Mouse (Mus musculus) thymus, postnatal 0 days (tissue): ENCODE measurements around the gene Trim8. TPM values are rescaled to one million over a fixed set of nuclear protein-coding genes. Genes with fewer than 3 reads are reported as not detected.

Source experiments
- DNase-seq: peaks from one replicate; pipeline ENCODE4 v3.0.0-alpha.2; 2015; ENCODE audit warnings: low spot score
- polyA plus RNA-seq: library from polyadenylated mRNA; unstranded; fragments of >200 nt; fragmentation: Nextera tagmentation; extraction: Ambion mirVana; gene quantifications from 2 replicates; pipeline ENCODE4 v1.2.1, GENCODE M21; 2015

The Trim8 gene
- 20.4 and 23.6 TPM in 2 replicates for polyA plus RNA-seq

GRCm38 (mm10) chr19:46501401-46502068 lies at the start of gene Trim8:
Trim8 (plus strand) TSS chr19:46501702.
- peak; percentile 42 for DNase-seq

- peak; percentile 75 for DNase-seq
Measured at GRCm38 (mm10) chr19:46452052-46452827, 49.3 kb upstream of the Trim8 start.

GRCm38 (mm10) chr19:46452916-46453315 lies 48.6 kb upstream of the Trim8 start:
- DNase-seq = no peak

- DNase-seq = peak; percentile 15
Measured at GRCm38 (mm10) chr19:46454126-46454880, 47.2 kb upstream of the Trim8 start.

GRCm38 (mm10) chr19:46455032-46455431 lies 46.5 kb upstream of the Trim8 start:
- no peak for DNase-seq

- DNase-seq = no peak
Measured at GRCm38 (mm10) chr19:46455556-46455955, 45.9 kb upstream of the Trim8 start.

GRCm38 (mm10) chr19:46456018-46456735 lies 45.3 kb upstream of the Trim8 start:
- no peak for DNase-seq

GRCm38 (mm10) chr19:46457798-46458197 lies 43.7 kb upstream of the Trim8 start:
- no peak for DNase-seq

DNA sequence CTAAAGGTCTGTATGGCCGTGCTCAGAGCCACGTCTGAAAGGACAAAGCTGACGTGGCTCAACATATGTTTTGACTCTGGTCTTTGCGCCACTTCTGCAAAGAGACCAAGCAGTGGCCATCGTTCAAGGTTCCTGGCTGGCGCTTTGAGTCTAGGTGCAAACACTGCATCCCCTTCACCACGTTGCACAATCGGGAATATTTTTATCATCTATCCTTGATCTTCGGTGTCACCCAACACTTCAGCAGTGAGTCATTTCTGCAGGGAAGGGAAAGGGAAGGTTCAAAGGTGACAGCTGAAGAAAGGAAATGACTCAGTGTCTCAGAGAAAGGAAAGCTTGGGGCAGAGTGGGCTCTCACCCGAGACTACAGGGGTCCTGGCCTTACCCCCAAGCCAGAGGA lies 42.2 kb upstream of the Trim8 start:
- DNase-seq = no peak

DNA sequence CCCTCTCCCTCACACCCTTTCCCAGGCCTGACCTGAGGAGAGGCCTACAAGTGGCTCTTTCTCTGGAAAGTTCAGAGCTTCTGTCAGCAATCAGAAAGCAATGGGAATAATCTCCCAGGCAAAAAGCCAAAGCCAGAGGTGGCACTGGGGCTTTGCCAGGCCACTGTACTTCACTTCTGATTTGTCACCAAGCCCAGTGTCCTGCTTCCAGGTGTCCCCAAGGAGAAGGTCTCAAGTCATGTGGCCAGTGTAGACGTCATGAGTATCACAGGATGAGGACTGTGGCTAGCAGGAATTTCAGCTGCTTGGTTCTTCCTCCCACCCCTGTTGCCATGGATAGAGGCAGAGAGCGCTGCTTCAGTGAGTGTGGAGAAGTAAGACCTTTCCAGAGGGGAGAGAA lies 41.6 kb upstream of the Trim8 start:
- no peak for DNase-seq

DNA sequence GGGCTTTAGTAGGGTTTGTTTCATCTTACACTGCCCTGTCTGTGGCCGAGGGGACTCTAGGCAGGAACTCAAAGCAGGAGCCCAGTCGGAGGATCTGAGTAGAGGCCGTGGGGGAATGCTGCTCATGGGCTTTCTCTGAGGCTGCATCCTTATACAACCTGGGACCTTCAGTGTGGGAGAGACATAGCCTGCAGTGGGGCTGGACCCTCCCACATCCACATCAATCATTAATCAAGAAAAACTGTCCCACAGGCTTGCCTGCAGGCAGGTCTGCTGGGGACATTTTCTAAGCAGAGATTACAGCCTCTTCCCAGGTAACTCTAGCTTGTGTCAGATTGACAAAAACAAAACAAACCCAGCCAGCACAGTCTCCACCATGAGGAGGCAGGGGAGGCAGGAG lies 38.9 kb upstream of the Trim8 start:
- DNase-seq = no peak

GRCm38 (mm10) chr19:46463446-46463845 lies 38.1 kb upstream of the Trim8 start:
- DNase-seq = no peak

DNA sequence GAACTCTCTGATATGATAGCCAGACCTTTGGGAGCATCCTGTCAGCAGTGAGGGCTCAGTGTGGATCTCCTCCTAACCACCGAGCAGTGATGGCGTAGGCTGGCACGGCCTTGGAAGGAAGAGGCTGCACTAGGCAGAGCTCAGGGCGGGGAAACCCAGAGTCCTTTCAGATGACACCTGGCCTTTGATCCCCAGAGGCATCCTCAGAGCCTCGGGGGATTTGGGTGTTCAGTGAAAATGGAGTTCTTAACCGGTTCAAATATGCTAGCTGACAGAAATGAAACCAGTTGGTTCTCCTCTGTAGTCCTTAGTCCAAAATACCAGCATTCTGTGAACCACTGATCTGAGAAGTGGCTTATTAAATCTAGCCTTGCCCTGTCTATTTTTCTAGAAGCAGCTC lies 35.3 kb upstream of the Trim8 start:
- DNase-seq = peak; percentile 74

- DNase-seq = peak; percentile 28
Measured at GRCm38 (mm10) chr19:46467051-46467503, 34.4 kb upstream of the Trim8 start.

GRCm38 (mm10) chr19:46470364-46471240 lies 30.9 kb upstream of the Trim8 start:
- peak; percentile 46 for DNase-seq

DNA sequence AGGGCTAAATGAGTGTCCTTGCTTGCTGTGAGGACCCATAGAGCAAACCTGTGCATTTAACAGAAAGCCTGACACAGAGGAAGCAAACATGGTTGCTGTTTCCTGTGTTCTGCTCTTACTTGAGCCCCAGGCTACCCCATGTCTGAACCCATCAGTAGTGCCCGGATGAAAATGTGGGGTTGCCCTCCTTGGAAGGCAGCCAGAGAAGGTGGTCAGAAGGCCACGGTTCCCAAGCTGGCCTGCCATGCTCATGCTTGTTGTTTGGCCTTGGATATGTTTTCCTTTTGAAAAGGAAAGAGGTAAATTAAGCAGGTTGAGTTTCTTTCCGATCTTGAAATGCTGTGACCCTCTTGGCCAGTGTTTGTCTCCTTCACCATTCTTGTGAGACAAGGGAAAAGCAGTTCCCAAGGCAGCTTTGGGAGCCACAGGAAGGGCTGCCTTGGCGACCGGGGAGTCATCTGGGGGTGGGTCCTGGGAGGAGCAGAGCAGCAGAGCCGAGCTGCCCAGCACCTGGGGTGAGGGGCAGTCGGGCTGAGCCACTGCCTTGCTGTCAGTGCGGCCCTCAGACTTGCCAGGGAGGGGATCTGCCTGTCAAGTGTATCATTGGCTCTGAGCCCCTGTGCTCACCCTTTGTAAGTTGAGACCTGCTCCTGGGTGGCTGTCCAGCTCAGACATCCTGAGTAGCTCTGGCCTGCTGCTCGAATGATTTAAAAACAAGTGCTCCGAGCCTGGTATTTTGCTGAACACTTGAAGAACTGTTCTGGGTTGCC lies 30.0 kb upstream of the Trim8 start:
- DNase-seq = peak; percentile 47

DNA sequence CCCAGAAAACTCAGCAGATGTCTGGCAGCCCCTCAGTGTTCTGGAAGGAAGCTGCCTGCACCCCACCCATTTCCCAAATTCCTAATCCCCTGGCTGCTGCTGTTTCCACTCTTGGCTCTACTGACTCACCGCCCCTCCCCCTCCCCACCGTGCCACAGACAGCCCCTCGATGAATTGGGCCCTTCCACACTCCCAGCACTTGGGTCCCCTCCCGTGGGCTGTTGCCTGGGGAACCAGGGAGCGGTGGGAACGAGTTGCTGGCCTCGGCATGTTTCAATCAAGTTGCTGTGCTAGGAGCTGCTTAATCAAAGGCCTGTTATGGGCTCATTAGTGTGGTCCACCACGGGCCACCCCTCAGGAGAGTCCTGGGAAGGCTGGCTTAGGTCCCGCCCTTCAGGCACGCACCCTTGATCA lies 24.1 kb upstream of the Trim8 start:
- DNase-seq = no peak

- DNase-seq = no peak
Measured at GRCm38 (mm10) chr19:46478242-46478641, 23.3 kb upstream of the Trim8 start.

DNA sequence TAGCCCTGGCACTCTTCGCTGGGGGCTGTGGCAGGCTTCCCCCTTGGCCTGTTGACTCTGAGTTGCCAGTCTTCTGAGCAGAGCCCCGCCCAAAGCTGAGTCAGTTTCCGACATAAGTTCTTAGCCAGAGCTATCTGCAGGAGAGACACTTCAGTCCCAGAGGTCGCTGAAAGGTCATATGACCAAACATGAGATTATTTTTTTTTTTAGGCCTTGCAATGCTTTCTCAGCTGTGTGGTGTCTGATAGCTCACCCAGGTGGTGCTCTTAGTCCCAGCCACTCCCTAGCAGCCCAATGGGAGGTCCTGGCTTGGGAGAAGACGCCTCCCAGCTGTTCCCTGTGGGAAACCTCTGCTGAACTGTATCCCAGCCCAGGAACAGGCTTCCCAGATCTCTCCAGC lies 22.7 kb upstream of the Trim8 start:
- no peak for DNase-seq
